Mouse (Mus musculus): Measurements from ENCODE around the gene Fbxl3. TPM values are rescaled to one million over a fixed set of nuclear protein-coding genes. Genes with fewer than 3 reads are reported as not detected.

Gene Fbxl3
- polyA plus RNA-seq, 1 experiment, result 8.3 TPM

- no peak overlapping the region for H3ac ChIP-seq (ENCODE audit: control insufficient read depth, insufficient read length, low read depth)
- H3K79me2 ChIP-seq (ENCODE audit: control insufficient read depth, insufficient read depth), result no peaks in the 10 kb centered on the region
- H3K36me3 ChIP-seq (ENCODE audit: control insufficient read depth, insufficient read depth), result no peaks in the 10 kb centered on the region
- H3K4me3 ChIP-seq (ENCODE audit: insufficient read depth, poor library complexity, severe bottlenecking), result no peak overlapping the region
- H3K27me3 ChIP-seq (ENCODE audit: control insufficient read depth, insufficient read depth, insufficient read length), result no peaks in the 10 kb centered on the region
- TF ChIP-seq MYOG (IDR thresholded peaks at IDR 0.05; ENCODE audit: control insufficient read depth, extremely low read depth, insufficient read length) (no peak), CEBPB (IDR thresholded peaks at IDR 0.05; ENCODE audit: low read depth) (no peak), FOSL1 (IDR thresholded peaks at IDR 0.05; ENCODE audit: insufficient read depth, low read length, poor library complexity, severe bottlenecking) (no peak), MAX (IDR thresholded peaks at IDR 0.05) (no peak), USF1 (IDR thresholded peaks at IDR 0.05; ENCODE audit: low read depth) (no peak), CTCF (IDR thresholded peaks at IDR 0.05; ENCODE audit: control insufficient read depth, insufficient read depth, insufficient read length) (no peak), MYOD1 (IDR thresholded peaks at IDR 0.05; ENCODE audit: control insufficient read depth, insufficient read length, low read depth) (no peak)
- no peaks in the 10 kb centered on the region for H3K79me3 ChIP-seq (ENCODE audit: low read depth)
Measured at GRCm38 (mm10) chr14:103048292-103049086, 50.9 kb downstream of the Fbxl3 start.

GRCm38 (mm10) chr14:103046677-103047076, 52.7 kb downstream of the Fbxl3 start, which contains the start of gene Acod1:
Gene Acod1, plus strand, starts transcription at chr14:103046977.
- no peaks in the 10 kb centered on the region for H3K79me3 ChIP-seq (ENCODE audit: low read depth)
- TF ChIP-seq CEBPB (IDR thresholded peaks at IDR 0.05; ENCODE audit: low read depth), result no peak
- no peak for TF ChIP-seq CTCF (IDR thresholded peaks at IDR 0.05; ENCODE audit: control insufficient read depth, insufficient read depth, insufficient read length)
- no peak within 1 kb of the TSS for H3ac ChIP-seq (ENCODE audit: control insufficient read depth, insufficient read length, low read depth)
- H3K79me2 ChIP-seq (ENCODE audit: control insufficient read depth, insufficient read depth), result no peaks in the 10 kb centered on the region
- H3K27me3 ChIP-seq (ENCODE audit: control insufficient read depth, insufficient read depth, insufficient read length), result no peaks in the 10 kb centered on the region
- no peaks in the 10 kb centered on the region for H3K36me3 ChIP-seq (ENCODE audit: control insufficient read depth, insufficient read depth)
- no peak within 1 kb of the TSS for H3K4me3 ChIP-seq (ENCODE audit: insufficient read depth, poor library complexity, severe bottlenecking)

- Histone ChIP-seq H3K27me3 (ENCODE audit: control insufficient read depth, insufficient read depth, insufficient read length) (no peaks in the 10 kb centered on the region), H3K79me2 (ENCODE audit: control insufficient read depth, insufficient read depth) (no peaks in the 10 kb centered on the region)
Measured at GRCm38 (mm10) chr14:103037016-103037415, 62.4 kb downstream of the Fbxl3 start.

GRCm38 (mm10) chr14:103034076-103034475, 65.3 kb downstream of the Fbxl3 start:
- H3K79me3 ChIP-seq (ENCODE audit: low read depth), result no peaks in the 10 kb centered on the region
- no peak for TF ChIP-seq CEBPB (IDR thresholded peaks at IDR 0.05; ENCODE audit: low read depth)
- TF ChIP-seq MYOD1 (IDR thresholded peaks at IDR 0.05; ENCODE audit: control insufficient read depth, insufficient read length, low read depth), result no peak
- TF ChIP-seq FOSL1 (IDR thresholded peaks at IDR 0.05; ENCODE audit: insufficient read depth, low read length, poor library complexity, severe bottlenecking), result no peak
- TF ChIP-seq MYOG (IDR thresholded peaks at IDR 0.05; ENCODE audit: control insufficient read depth, extremely low read depth, insufficient read length), result no peak
- TF ChIP-seq CTCF (IDR thresholded peaks at IDR 0.05; ENCODE audit: control insufficient read depth, insufficient read depth, insufficient read length), result no peak
- no peak for TF ChIP-seq USF1 (IDR thresholded peaks at IDR 0.05; ENCODE audit: low read depth)
- TF ChIP-seq MAX (IDR thresholded peaks at IDR 0.05), result no peak
- no peaks in the 10 kb centered on the region for H3K79me2 ChIP-seq (ENCODE audit: control insufficient read depth, insufficient read depth)
- H3K4me3 ChIP-seq (ENCODE audit: insufficient read depth, poor library complexity, severe bottlenecking), result no peak overlapping the region
- no peak overlapping the region for H3ac ChIP-seq (ENCODE audit: control insufficient read depth, insufficient read length, low read depth)
- no peaks in the 10 kb centered on the region for H3K36me3 ChIP-seq (ENCODE audit: control insufficient read depth, insufficient read depth)
- no peaks in the 10 kb centered on the region for H3K27me3 ChIP-seq (ENCODE audit: control insufficient read depth, insufficient read depth, insufficient read length)

More at GRCm38 (mm10) chr14:103037016-103037415, 62.4 kb downstream of the Fbxl3 start:
- Histone ChIP-seq H3K79me3 (ENCODE audit: low read depth) (no peaks in the 10 kb centered on the region), H3ac (ENCODE audit: control insufficient read depth, insufficient read length, low read depth) (no peak overlapping the region), H3K36me3 (ENCODE audit: control insufficient read depth, insufficient read depth) (no peaks in the 10 kb centered on the region), H3K4me3 (ENCODE audit: insufficient read depth, poor library complexity, severe bottlenecking) (no peak overlapping the region)
- TF ChIP-seq FOSL1 (IDR thresholded peaks at IDR 0.05; ENCODE audit: insufficient read depth, low read length, poor library complexity, severe bottlenecking), result no peak

DNA sequence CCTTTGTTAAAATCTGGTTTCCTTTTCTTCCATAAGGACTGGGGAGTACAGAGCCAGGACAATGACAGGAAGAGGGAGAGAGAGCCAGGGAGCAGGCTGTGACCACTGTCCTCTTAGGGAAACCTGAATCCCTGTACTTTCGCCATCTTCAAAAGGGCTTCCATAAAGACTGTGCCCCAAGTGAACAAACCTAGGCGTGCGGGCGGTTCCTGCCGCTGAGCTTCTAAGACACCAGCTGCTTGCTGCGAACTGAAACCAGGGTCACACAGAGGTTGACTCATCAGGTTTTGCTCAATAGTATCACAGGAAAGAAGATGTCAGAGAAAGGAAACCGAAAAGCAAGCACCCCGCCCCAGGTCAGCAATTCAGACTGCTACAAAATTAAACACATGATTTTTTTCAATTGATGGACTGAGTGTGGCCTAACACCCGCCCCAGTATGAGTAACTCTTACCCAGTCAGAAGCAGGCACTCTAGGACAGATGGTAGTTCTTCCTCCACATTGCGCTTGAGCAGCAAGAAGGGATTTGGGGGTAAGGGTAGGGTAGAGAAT, 66.0 kb downstream of the Fbxl3 start:
- H3K79me2 ChIP-seq (ENCODE audit: control insufficient read depth, insufficient read depth), result no peaks in the 10 kb centered on the region
- no peak overlapping the region for H3K4me3 ChIP-seq (ENCODE audit: insufficient read depth, poor library complexity, severe bottlenecking)
- no peaks in the 10 kb centered on the region for H3K27me3 ChIP-seq (ENCODE audit: control insufficient read depth, insufficient read depth, insufficient read length)
- H3K36me3 ChIP-seq (ENCODE audit: control insufficient read depth, insufficient read depth), result no peaks in the 10 kb centered on the region
- no peak overlapping the region for H3ac ChIP-seq (ENCODE audit: control insufficient read depth, insufficient read length, low read depth)
- TF ChIP-seq USF1 (IDR thresholded peaks at IDR 0.05; ENCODE audit: low read depth), result no peak
- TF ChIP-seq CEBPB (IDR thresholded peaks at IDR 0.05; ENCODE audit: low read depth), result no peak
- no peaks in the 10 kb centered on the region for H3K79me3 ChIP-seq (ENCODE audit: low read depth)

Other genes with a start within 250 kb of the Fbxl3 start
- gene Kctd12, start 116.9 kb downstream of the Fbxl3 start, polyA plus RNA-seq (2012; fragmentation: generic; extraction: Trizol), result 0.02 TPM
- not detected for gene Acod1, start 52.6 kb downstream of the Fbxl3 start, polyA plus RNA-seq (2012; fragmentation: generic; extraction: Trizol)
- 15.7 TPM for gene Cln5, start 29.4 kb downstream of the Fbxl3 start, polyA plus RNA-seq (2012; fragmentation: generic; extraction: Trizol)
- 5.9 TPM for gene Mycbp2, start 247.2 kb upstream of the Fbxl3 start, polyA plus RNA-seq (2012; fragmentation: generic; extraction: Trizol)

Measured in C2C12 (cell line).